Mouse (Mus musculus) limb, embryonic 12.5 days (tissue): ENCODE measurements at regions not wholly inside any gene's neighbourhood (a gene's known extent, or its start where the extent isn't known, plus 50 kb on each side); places are given as distances from the start of the nearest gene placed in this dataset.

Experiments used
- ATAC-seq: fragments of 200-750 bp; cut with Nextera tagmentation; 2 replicates; pipeline ENCODE4 v1.8.0; 2017; ENCODE audit warnings: low read depth, moderate TSS enrichment; ENCODE audit not compliant: insufficient number of reproducible peaks, insufficient read depth, low FRiP score, low TSS enrichment
- H3K27ac ChIP-seq: fragments of 300-500 bp; sonication (generic); 2 replicates; pipeline ENCODE4 v1.5.1; 2016; ENCODE audit warnings: mild to moderate bottlenecking, moderate library complexity
- H3K27me3 ChIP-seq: fragments of 300-500 bp; sonication (generic); 2 replicates; pipeline ENCODE4 v1.6.1; 2016; ENCODE audit warnings: mild to moderate bottlenecking, moderate library complexity
- H3K36me3 ChIP-seq: fragments of 300-500 bp; sonication (generic); 2 replicates; pipeline ENCODE4 v1.6.1; 2016; ENCODE audit warnings: mild to moderate bottlenecking, moderate library complexity
- H3K4me1 ChIP-seq: fragments of 300-500 bp; sonication (generic); replicated peaks from 2 replicates; pipeline ENCODE4 v1.6.1; 2016
- H3K4me2 ChIP-seq: fragments of 300-500 bp; sonication (generic); 2 replicates; pipeline ENCODE4 v1.6.1; 2016; ENCODE audit warnings: mild to moderate bottlenecking, moderate library complexity
- H3K4me3 ChIP-seq: fragments of 300-500 bp; sonication (generic); replicated peaks from 2 replicates; pipeline ENCODE4 v1.5.1; 2016; ENCODE audit warnings: mild to moderate bottlenecking
- H3K9ac ChIP-seq: fragments of 300-500 bp; sonication (generic); replicated peaks from 2 replicates; pipeline ENCODE4 v1.6.1; 2016; ENCODE audit warnings: mild to moderate bottlenecking, moderate library complexity
- H3K9me3 ChIP-seq: fragments of 300-500 bp; sonication (generic); 2 replicates; pipeline ENCODE4 v1.6.1; 2016; ENCODE audit warnings: mild to moderate bottlenecking, moderate library complexity
- WGBS: fragments of 180-500 bp; shearing (Covaris S2); methylation state at CpG from one replicate; pipeline ENCODE4 v1.1.7; 2016; 5-methylcytosine and 5-hydroxymethylcytosine counted together

GRCm38 (mm10) chr5:43048196-43049050, 184.5 kb upstream of the Cpeb2 start:
- Histone ChIP-seq H3K4me2 (no peak overlapping the region), H3K4me3 (no peak overlapping the region), H3K4me1 (peaks cover 5% of the 10 kb centered on the region; the same call in 1 of the 2 replicates), H3K9me3 (no peaks in the 10 kb centered on the region), H3K9ac (no peak overlapping the region), H3K27me3 (no peaks in the 10 kb centered on the region), H3K36me3 (no peaks in the 10 kb centered on the region), H3K27ac (no peak overlapping the region)
- no peak for ATAC-seq
- 85% methylated on average over 8 of the region's 8 CpGs for WGBS

GRCm38 (mm10) chr5:43049381-43050301, 183.3 kb upstream of the Cpeb2 start:
- no peaks in the 10 kb centered on the region for H3K27me3 ChIP-seq
- 28% methylated on average over 4 of the region's 4 CpGs for WGBS
- H3K27ac ChIP-seq = no peak overlapping the region
- ATAC-seq = peak; percentile 59; the same call in 1 of the 2 replicates
- H3K9ac ChIP-seq = no peak overlapping the region
- no peaks in the 10 kb centered on the region for H3K9me3 ChIP-seq
- no peak overlapping the region for H3K4me3 ChIP-seq
- no peaks in the 10 kb centered on the region for H3K36me3 ChIP-seq
- peaks cover 5% of the 10 kb centered on the region; the same call in 1 of the 2 replicates for H3K4me1 ChIP-seq
- H3K4me2 ChIP-seq = no peak overlapping the region

GRCm38 (mm10) chr5:43050961-43051517, 181.9 kb upstream of the Cpeb2 start:
- Histone ChIP-seq H3K9me3 (no peaks in the 10 kb centered on the region), H3K36me3 (no peaks in the 10 kb centered on the region), H3K9ac (no peak overlapping the region), H3K4me3 (no peak overlapping the region), H3K27me3 (no peaks in the 10 kb centered on the region), H3K4me2 (no peak overlapping the region), H3K4me1 (peaks cover 5% of the 10 kb centered on the region; the same call in 1 of the 2 replicates), H3K27ac (no peak overlapping the region)
- no peak for ATAC-seq
- WGBS = 82% methylated on average over 7 of the region's 7 CpGs

GRCm38 (mm10) chr5:43052668-43053067, 180.3 kb upstream of the Cpeb2 start:
- Histone ChIP-seq H3K36me3 (no peaks in the 10 kb centered on the region), H3K4me2 (no peak overlapping the region), H3K4me3 (no peak overlapping the region), H3K27me3 (no peaks in the 10 kb centered on the region), H3K4me1 (peaks cover 5% of the 10 kb centered on the region; the same call in 1 of the 2 replicates), H3K27ac (no peak overlapping the region), H3K9me3 (no peaks in the 10 kb centered on the region), H3K9ac (no peak overlapping the region)
- WGBS = 68% methylated on average over 1 of the region's 1 CpGs
- ATAC-seq = no peak

GRCm38 (mm10) chr5:43054586-43054985, 178.4 kb upstream of the Cpeb2 start:
- Histone ChIP-seq H3K27ac (no peak overlapping the region), H3K27me3 (no peaks in the 10 kb centered on the region), H3K9me3 (no peaks in the 10 kb centered on the region), H3K4me2 (no peak overlapping the region), H3K4me1 (peaks cover 5% of the 10 kb centered on the region; the same call in 1 of the 2 replicates), H3K9ac (no peak overlapping the region), H3K4me3 (no peak overlapping the region), H3K36me3 (no peaks in the 10 kb centered on the region)
- ATAC-seq = no peak
- WGBS = 96% methylated on average over 8 of the region's 8 CpGs

GRCm38 (mm10) chr5:43055111-43055710, 177.8 kb upstream of the Cpeb2 start:
- no peak overlapping the region for H3K4me2 ChIP-seq
- H3K36me3 ChIP-seq = no peaks in the 10 kb centered on the region
- H3K9ac ChIP-seq = no peak overlapping the region
- no peak for ATAC-seq
- no peaks in the 10 kb centered on the region for H3K4me1 ChIP-seq
- H3K27ac ChIP-seq = no peak overlapping the region
- H3K27me3 ChIP-seq = no peaks in the 10 kb centered on the region
- H3K4me3 ChIP-seq = no peak overlapping the region
- H3K9me3 ChIP-seq = no peaks in the 10 kb centered on the region
- 74% methylated on average over 4 of the region's 4 CpGs for WGBS

- Histone ChIP-seq H3K4me1 (no peaks in the 10 kb centered on the region), H3K9ac (no peak overlapping the region), H3K4me3 (no peak overlapping the region), H3K9me3 (no peaks in the 10 kb centered on the region), H3K4me2 (no peak overlapping the region), H3K27me3 (no peaks in the 10 kb centered on the region), H3K36me3 (no peaks in the 10 kb centered on the region), H3K27ac (no peak overlapping the region)
- 94% methylated on average over 2 of the region's 2 CpGs for WGBS
- no peak for ATAC-seq
Measured at GRCm38 (mm10) chr5:43056486-43056885, 176.5 kb upstream of the Cpeb2 start.

- no peak overlapping the region; the same call in 1 of the 2 replicates for H3K27ac ChIP-seq
- WGBS = 54% methylated on average over 2 of the region's 2 CpGs
- no peaks in the 10 kb centered on the region for H3K9me3 ChIP-seq
- no peak overlapping the region for H3K4me2 ChIP-seq
- H3K36me3 ChIP-seq = no peaks in the 10 kb centered on the region
- no peaks in the 10 kb centered on the region for H3K27me3 ChIP-seq
- no peaks in the 10 kb centered on the region for H3K4me1 ChIP-seq
- no peak for ATAC-seq
- no peak overlapping the region for H3K9ac ChIP-seq
- no peak overlapping the region for H3K4me3 ChIP-seq
Measured at GRCm38 (mm10) chr5:43061243-43061642, 171.7 kb upstream of the Cpeb2 start.

- WGBS = 86% methylated on average over 1 of the region's 1 CpGs
- Histone ChIP-seq H3K36me3 (no peaks in the 10 kb centered on the region), H3K9ac (no peak overlapping the region), H3K9me3 (no peaks in the 10 kb centered on the region), H3K4me2 (no peak overlapping the region), H3K27me3 (no peaks in the 10 kb centered on the region), H3K4me3 (no peak overlapping the region), H3K27ac (no peak overlapping the region), H3K4me1 (no peaks in the 10 kb centered on the region)
- no peak for ATAC-seq
Measured at GRCm38 (mm10) chr5:43061797-43062391, 171.1 kb upstream of the Cpeb2 start.

- Histone ChIP-seq H3K9ac (no peak overlapping the region), H3K4me2 (no peak overlapping the region), H3K4me1 (no peaks in the 10 kb centered on the region), H3K4me3 (no peak overlapping the region), H3K36me3 (no peaks in the 10 kb centered on the region), H3K27ac (no peak overlapping the region), H3K9me3 (no peaks in the 10 kb centered on the region), H3K27me3 (no peaks in the 10 kb centered on the region)
- ATAC-seq = no peak
- 85% methylated on average over 1 of the region's 1 CpGs for WGBS
Measured at GRCm38 (mm10) chr5:43062499-43062898, 170.5 kb upstream of the Cpeb2 start.
